Mouse (Mus musculus): Measurements from ENCODE around the gene Itpr3. TPM values are rescaled to one million over a fixed set of nuclear protein-coding genes. Genes with fewer than 3 reads are reported as not detected.

The Itpr3 gene
- total and polyA plus RNA-seq, 2 experiments from 2014 or later, result 0.89 to 6.9 TPM

DNA sequence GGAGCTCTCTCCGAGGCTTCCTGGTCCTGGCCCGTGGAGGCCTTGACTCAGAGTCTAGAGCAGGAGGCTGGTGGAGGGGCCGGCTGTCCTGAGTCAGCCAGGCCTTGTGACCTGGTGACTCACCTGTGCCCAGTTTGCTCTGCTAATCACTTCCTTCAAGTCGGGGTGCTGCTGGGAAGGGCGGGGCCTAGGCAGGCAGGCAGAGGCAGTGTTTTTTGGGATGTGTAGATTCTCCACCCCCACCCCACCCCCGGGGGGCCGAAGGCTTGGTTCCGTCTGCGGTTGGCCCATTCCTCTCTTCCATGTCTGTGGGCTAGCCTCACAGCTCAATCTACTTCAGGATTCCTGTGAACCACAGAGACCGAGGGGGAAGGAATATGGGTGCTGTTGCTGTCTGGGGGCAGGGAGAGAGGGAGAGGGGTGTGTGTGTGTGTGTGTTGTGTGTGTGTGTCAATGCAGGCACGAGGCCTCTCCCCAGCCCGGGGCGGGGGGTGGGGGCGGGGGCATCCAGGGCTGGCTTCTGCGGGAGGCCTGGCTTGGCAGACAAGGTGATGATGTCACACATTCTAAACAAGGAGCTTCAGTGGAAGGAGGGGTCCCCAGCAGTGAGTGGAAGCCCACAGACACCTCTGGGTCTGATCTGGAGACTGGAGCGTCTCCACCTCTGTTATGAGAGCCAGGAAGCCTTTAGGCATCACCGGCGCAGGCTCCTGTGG lies 18.6 kb upstream of the Itpr3 start:
- H3K27ac ChIP-seq (ENCODE audit: low read depth), result no peak overlapping the region
- ATAC-seq (ENCODE audit: insufficient read depth, low read depth), result no peak

DNA sequence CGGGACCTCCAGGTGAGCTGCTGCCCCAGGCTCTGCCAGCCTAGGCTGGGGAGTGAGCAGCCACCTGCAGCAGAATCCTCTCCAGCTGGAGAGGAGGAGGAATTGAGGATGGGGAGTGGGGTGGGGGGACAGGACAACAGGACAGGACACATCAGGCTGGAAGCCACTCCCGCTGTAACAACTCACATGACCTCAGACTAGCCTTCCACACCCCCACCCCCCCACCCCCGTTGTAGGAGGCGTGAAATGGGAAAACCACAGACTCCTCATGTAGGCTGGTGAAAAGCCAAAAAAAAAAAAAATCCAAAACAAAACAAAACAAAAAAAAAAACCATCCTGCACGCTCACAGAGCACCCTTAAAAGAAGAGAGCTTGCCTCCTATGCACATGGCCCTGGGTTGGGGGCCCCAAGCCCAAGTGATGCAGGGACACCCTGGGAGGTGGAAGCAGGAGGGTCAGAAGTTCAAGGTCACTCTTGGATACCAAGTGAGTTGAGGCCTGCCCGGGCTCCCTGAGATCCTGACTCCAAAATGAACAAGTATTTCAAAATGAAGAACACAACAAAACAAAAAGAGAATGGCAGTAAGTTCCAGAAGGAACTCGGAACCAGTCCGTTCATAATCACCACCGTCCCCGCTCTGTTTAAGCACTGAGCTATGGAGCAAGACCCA lies 17.5 kb upstream of the Itpr3 start:
- no peak overlapping the region for H3K4me2 ChIP-seq (ENCODE audit: low read depth, low read length)
- no peaks in the 10 kb centered on the region for H3K27me3 ChIP-seq (ENCODE audit: control insufficient read depth, insufficient read depth, low read length)
- H3K9me3 ChIP-seq (replicated peaks; ENCODE audit: control insufficient read depth, low read length), result no peaks in the 10 kb centered on the region
- H3K36me3 ChIP-seq (replicated peaks; ENCODE audit: control insufficient read depth, insufficient read depth, low read length), result no peaks in the 10 kb centered on the region
- WGBS, result 75% methylated on average over 10 of the region's 10 CpGs
- no peak for TF ChIP-seq CTCF (IDR thresholded peaks at IDR 0.05; ENCODE audit: low read depth)
- H3K4me3 ChIP-seq (ENCODE audit: low read depth, low read length), result no peak overlapping the region
- DNase-seq (ENCODE audit: low spot score) (no peak), ATAC-seq (ENCODE audit: insufficient read depth, low read depth) (no peak)
- H3K4me1 ChIP-seq (ENCODE audit: control insufficient read depth, insufficient read depth), result peaks cover 13% of the 10 kb centered on the region
- H3K27ac ChIP-seq (ENCODE audit: low read depth), result no peak overlapping the region
- H3K9ac ChIP-seq (replicated peaks; ENCODE audit: low read depth, low read length), result no peak overlapping the region

More for the DNA sequence above, 18.6 kb upstream of the Itpr3 start:
- TF ChIP-seq EP300 (IDR thresholded peaks at IDR 0.05; ENCODE audit: low read depth) (no peak), CTCF (IDR thresholded peaks at IDR 0.05; ENCODE audit: low read depth) (no peak)
- Histone ChIP-seq H3K4me1 (ENCODE audit: control insufficient read depth, insufficient read depth) (peaks cover 13% of the 10 kb centered on the region), H3K9me3 (replicated peaks; ENCODE audit: control insufficient read depth, low read length) (no peaks in the 10 kb centered on the region), H3K27me3 (ENCODE audit: control insufficient read depth, insufficient read depth, low read length) (no peaks in the 10 kb centered on the region), H3K9ac (replicated peaks; ENCODE audit: low read depth, low read length) (no peak overlapping the region), H3K36me3 (replicated peaks; ENCODE audit: control insufficient read depth, insufficient read depth, low read length) (no peaks in the 10 kb centered on the region), H3K4me2 (ENCODE audit: low read depth, low read length) (no peak overlapping the region), H3K4me3 (ENCODE audit: low read depth, low read length) (no peak overlapping the region)
- 34% methylated on average over 18 of the region's 18 CpGs for WGBS
- DNase-seq (ENCODE audit: low spot score), result no peak

DNA sequence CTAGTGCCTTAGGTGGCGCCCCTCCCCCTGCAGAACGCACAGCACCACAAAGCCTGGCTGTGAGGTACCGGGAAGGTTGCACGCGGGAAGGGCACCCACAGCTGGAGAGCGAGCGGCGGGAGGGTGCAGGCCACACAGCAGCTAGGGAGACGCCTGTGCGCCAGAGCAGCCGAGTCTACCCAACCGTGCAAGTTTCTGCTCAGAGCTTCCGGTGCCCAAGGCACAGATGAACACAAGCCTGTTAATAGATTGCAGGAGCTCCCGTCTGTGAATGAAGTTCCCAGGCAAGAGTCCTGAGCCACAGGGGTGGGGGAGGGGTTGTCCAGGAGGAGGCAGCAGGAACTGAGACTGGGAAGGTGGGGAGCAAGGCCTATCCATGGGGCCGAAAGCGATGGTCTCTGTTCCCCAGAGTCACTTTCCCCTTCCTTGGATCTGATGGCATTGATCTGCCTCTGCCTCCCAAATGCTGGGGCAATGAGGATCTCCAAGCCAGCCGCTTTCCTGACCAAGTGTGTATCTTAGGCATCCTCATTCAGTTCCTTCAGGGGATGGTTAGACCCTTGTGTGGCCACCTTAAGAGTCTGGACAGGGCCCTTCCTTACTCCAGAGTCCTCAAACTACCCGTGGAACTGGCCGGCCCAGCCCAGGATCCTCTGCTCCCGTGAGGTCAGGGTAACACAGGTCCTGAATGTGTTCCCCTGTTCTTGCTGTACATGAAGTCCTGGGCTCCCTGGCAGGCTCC lies 16.6 kb upstream of the Itpr3 start:
- no peaks in the 10 kb centered on the region for H3K36me3 ChIP-seq (replicated peaks; ENCODE audit: control insufficient read depth, insufficient read depth, low read length)
- H3K9me3 ChIP-seq (replicated peaks; ENCODE audit: control insufficient read depth, low read length), result no peaks in the 10 kb centered on the region
- ATAC-seq (ENCODE audit: insufficient read depth, low read depth) (no peak), DNase-seq (ENCODE audit: low spot score) (no peak)
- no peak overlapping the region for H3K4me3 ChIP-seq (ENCODE audit: low read depth, low read length)
- no peak overlapping the region for H3K27ac ChIP-seq (ENCODE audit: low read depth)
- H3K4me2 ChIP-seq (ENCODE audit: low read depth, low read length), result peak overlapping the region; percentile 41
- WGBS, result 30% methylated on average over 20 of the region's 20 CpGs
- peaks cover 13% of the 10 kb centered on the region for H3K4me1 ChIP-seq (ENCODE audit: control insufficient read depth, insufficient read depth)
- peak overlapping the region; percentile 30 for H3K9ac ChIP-seq (replicated peaks; ENCODE audit: low read depth, low read length)
- TF ChIP-seq EP300 (IDR thresholded peaks at IDR 0.05; ENCODE audit: low read depth), result no peak
- no peak for TF ChIP-seq CTCF (IDR thresholded peaks at IDR 0.05; ENCODE audit: low read depth)
- H3K27me3 ChIP-seq (ENCODE audit: control insufficient read depth, insufficient read depth, low read length), result no peaks in the 10 kb centered on the region

DNA sequence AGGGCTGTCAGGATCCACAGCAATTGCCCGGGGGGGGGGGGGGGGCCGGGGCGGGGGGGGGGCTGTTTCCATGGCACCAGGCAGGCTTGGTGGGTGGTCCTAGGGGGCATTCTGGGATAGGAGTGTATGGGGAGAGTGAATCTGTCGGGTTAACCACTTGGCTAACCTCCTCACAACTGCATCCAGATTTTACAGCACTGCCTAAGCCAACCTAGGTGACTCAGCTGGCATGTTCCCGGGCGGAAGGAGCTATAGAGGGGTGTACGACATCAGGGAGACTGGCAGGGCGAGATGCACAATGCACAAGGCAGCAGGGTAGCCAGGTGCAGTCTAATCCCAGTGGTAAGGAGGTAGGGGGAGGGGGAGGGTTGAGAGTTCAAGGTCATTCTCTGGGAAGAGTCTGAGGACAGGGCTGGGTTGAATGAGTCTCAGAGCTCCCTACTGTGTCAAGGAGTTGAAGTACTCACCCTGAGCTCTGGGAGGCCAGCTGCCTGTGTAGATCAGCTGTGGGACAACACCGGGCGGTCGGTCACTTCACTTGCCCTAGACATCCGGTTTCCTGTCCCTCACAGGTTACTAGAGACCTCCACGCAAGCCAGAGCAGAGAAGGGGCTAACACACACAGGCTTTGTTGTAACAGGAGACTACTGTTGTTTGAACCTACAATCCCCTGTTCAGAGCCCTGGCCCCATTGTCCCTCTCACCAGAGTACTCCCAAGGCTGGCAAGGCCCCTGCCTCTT lies 15.9 kb upstream of the Itpr3 start:
- no peaks in the 10 kb centered on the region for H3K27me3 ChIP-seq (ENCODE audit: control insufficient read depth, insufficient read depth, low read length)
- no peak overlapping the region for H3K4me2 ChIP-seq (ENCODE audit: low read depth, low read length)
- TF ChIP-seq CTCF (IDR thresholded peaks at IDR 0.05; ENCODE audit: low read depth), result no peak
- no peak for TF ChIP-seq EP300 (IDR thresholded peaks at IDR 0.05; ENCODE audit: low read depth)
- no peak for ATAC-seq (ENCODE audit: insufficient read depth, low read depth)
- no peak overlapping the region for H3K9ac ChIP-seq (replicated peaks; ENCODE audit: low read depth, low read length)
- DNase-seq (ENCODE audit: low spot score), result no peak
- H3K4me3 ChIP-seq (ENCODE audit: low read depth, low read length), result no peak overlapping the region
- WGBS, result 55% methylated on average over 12 of the region's 13 CpGs
- no peaks in the 10 kb centered on the region for H3K36me3 ChIP-seq (replicated peaks; ENCODE audit: control insufficient read depth, insufficient read depth, low read length)
- peaks cover 13% of the 10 kb centered on the region for H3K4me1 ChIP-seq (ENCODE audit: control insufficient read depth, insufficient read depth)
- H3K27ac ChIP-seq (ENCODE audit: low read depth), result no peak overlapping the region
- no peaks in the 10 kb centered on the region for H3K9me3 ChIP-seq (replicated peaks; ENCODE audit: control insufficient read depth, low read length)

DNA sequence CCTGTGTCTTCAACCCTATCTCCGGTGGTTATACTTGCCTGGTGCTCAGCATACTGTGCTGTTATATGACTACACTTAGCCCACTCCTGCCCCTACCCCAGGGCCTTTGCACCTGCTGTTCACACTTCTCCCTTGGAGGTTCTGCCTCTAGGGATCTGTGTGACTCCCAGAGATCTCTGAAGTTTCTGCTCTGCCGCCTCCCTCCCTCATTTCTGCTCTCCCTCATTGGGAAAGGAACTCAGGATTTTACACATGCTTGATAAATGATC lies 15.4 kb upstream of the Itpr3 start:
- H3K4me1 ChIP-seq (ENCODE audit: control insufficient read depth, insufficient read depth), result peaks cover 13% of the 10 kb centered on the region
- H3K4me2 ChIP-seq (ENCODE audit: low read depth, low read length), result no peak overlapping the region
- H3K4me3 ChIP-seq (ENCODE audit: low read depth, low read length), result no peak overlapping the region
- no peaks in the 10 kb centered on the region for H3K27me3 ChIP-seq (ENCODE audit: control insufficient read depth, insufficient read depth, low read length)
- no peak for ATAC-seq (ENCODE audit: insufficient read depth, low read depth)
- H3K36me3 ChIP-seq (replicated peaks; ENCODE audit: control insufficient read depth, insufficient read depth, low read length), result no peaks in the 10 kb centered on the region
- no peak overlapping the region for H3K9ac ChIP-seq (replicated peaks; ENCODE audit: low read depth, low read length)
- no peak overlapping the region for H3K27ac ChIP-seq (ENCODE audit: low read depth)
- DNase-seq (ENCODE audit: low spot score), result no peak
- H3K9me3 ChIP-seq (replicated peaks; ENCODE audit: control insufficient read depth, low read length), result no peaks in the 10 kb centered on the region
- WGBS, result 91% methylated on average over 2 of the region's 2 CpGs
- TF ChIP-seq CTCF (IDR thresholded peaks at IDR 0.05; ENCODE audit: low read depth), result no peak
- no peak for TF ChIP-seq EP300 (IDR thresholded peaks at IDR 0.05; ENCODE audit: low read depth)
